Mouse (Mus musculus): Measurements from ENCODE around the gene Prps1l3. TPM values are rescaled to one million over a fixed set of nuclear protein-coding genes. Genes with fewer than 3 reads are reported as not detected.
"Not testable (repeated sequence)": the region's sequence is repeated elsewhere in the genome, so short reads cannot be mapped to it uniquely, and the experiment has no call there.

Prps1l3 gene
- 10 to 100 TPM; 25.1 to 31.9 TPM for total RNA-seq (2021)
- long read RNA-seq, experiment 1, transcript Prps1l3-201 (2 exons, 1,720 nt), result major isoform, 24 of 26 reads
- long read RNA-seq, experiment 1, partial matches to known transcripts, result 0 of 26 reads
- long read RNA-seq, experiment 1, other reads (novel, unspliced or antisense), result 2 of 26 reads
- long read RNA-seq, experiment 2, transcript Prps1l3-201 (2 exons, 1,720 nt), result major isoform, 26 of 31 reads
- long read RNA-seq, experiment 2, partial matches to known transcripts, result 0 of 31 reads
- long read RNA-seq, experiment 2, other reads (novel, unspliced or antisense), result 5 of 31 reads

DNA sequence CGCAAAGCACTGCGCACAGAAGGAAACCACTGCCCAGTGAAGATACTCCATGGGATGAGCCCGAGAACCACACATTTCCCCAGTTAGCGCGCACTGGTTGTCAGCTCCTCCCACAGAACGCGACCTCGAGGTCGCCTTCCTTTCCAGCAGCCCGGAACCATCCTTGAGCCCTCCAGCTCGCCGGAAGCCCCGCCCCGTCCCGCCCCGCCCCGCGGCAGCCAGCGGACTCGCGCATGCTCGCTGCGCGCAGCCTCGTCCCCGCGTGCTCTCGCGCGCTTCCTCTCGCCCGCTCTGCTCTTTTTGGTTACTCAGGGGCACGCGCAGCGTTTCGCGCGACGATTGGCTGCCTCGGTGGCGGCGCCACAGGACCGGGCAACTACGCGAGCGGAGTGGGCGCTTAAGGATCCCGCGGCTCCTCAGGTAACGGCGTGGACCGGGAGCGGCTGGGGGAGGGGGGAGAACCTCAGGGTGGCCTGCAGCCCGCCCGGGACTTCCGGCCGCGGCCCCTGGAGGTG, at the start of gene Prps1l3, which contains the start of gene Mipol1:
Prps1l3 (plus strand) TSS at position 221 of the 515 bp plus-strand sequence.
Mipol1 (plus strand) TSS at position 236 of the 515 bp plus-strand sequence.
- DNase-seq (ENCODE audit: low spot score in 2 of 2), result peak; percentile 72 to 86

DNA sequence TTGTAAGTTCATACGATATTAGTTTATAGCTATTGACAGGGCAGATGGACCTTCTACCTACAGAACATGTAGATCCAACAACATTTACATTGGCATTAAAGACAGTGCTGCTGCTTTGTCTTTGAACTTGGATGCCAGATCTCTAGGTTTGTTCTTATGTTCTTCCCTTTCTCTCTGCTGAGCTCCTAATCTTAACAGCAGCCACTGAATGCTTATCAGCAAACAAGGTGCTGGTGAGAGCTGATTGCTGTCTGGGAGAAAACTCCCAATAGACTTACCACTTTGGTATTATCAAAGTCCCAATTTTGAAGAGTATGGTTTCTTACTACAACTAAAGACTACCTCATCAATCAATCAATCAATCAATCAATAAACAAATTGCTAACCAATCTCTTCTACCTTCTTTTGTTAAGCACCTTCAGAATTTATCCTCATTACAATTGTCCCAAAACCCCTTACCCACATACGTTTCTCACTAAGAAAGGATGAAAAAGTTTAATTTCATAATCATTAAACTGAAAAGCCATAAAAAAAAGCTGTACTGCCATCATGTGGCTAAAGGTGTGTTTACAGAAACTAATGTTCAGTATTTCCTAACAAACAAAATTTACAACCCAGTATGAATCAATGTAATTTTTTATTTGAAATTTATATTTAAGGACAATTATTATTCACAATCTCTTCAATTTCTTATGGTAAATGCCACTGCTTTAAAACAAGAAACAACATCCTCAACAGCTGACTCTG, 45.6 kb upstream of the Prps1l3 start:
- DNase-seq (ENCODE audit: low spot score in 2 of 2), result no peak

DNA sequence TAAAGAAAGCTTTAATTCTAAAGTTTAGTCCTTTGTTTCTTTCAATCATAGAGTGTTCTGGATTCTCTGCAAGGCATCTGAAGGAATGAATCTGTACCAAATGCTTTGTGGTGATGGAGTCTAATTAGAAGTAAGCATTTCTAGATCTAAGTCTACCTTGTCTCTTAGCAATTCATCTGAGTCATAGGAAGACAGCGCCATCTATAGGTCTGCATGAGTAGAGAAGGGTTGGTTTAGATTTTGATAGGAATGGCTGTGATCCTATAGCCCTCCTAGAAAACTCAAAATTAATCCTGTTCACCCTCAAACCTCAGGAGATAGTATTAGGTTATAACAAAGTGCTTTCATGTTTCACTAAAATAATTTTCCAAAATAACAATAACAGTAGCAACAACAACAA, 44.7 kb upstream of the Prps1l3 start:
- DNase-seq (ENCODE audit: low spot score in 2 of 2), result no peak

DNA sequence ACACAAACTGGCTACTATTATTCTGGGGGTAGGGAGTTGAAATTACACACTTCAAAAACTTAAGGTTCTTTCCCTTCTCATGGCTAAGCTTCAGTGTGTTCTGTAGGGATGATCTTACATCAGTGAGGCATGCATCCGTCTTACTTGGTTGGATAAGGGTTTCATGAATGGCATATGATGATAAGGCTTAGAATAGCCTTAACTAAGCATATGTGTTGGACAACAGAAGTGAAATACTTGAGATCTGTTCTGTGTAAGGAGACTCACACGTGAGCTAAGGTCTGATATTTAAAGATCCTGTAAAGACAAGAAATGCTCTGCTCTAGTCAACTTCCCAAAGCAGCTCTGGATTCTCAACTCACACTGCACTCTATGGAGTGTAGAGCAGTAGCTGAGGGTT, 44.1 kb upstream of the Prps1l3 start:
- no peak for DNase-seq (ENCODE audit: low spot score in 2 of 2)

DNA sequence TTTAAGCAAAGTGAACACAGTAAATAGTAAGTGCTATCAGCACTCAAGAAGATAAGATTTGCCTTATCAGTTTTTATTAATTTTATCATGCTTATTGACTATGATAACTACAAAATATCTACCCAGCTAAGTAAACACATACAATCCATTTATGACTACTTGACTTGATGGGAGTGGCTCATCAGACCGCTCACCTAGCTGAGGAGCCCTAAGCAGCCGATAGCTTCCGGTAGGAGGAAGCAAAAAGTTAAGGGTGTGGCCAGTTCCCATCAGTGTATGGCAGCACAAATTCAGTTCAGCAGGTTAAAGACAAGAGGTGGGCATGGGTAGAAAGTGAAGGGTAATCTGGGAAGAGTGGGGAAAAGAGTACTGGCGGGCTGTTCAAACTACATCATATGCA, 43.2 kb upstream of the Prps1l3 start:
- no peak for DNase-seq (ENCODE audit: low spot score in 2 of 2)

DNA sequence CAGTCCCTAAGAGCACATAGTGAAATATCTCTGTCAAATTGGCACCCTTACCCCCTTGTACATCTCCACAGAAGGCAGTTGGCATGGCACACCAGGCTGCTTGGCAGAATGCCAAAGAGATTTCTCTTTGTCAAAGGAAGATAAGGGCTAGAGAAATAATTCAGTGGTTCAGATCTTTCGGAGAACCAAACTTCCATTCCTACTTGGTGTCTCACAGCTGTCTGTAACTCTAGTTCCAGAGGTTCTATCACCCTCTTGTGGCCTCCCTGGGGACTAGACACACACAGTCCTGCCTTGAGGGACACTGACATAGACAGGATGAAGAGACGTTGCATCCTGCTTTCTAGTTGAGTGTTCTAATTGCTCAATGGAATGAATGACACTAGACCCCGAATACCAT, 35.6 kb upstream of the Prps1l3 start:
- no peak for DNase-seq (ENCODE audit: low spot score in 2 of 2)

DNA sequence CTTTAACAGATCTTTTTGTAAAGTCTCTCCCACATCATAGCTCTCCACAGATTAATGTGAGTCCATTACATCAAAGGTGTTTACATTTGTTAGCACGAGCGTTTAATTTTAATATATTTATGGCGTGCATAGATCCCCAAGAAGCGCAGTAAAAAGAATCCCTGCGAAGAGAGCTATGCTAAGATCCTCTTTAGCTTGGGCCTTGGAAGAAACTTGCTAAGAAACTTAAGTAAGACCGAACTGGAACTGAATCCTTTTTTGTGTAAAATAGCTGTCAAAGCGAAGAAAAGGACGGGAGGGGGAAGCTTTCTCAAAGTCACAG, 34.0 kb upstream of the Prps1l3 start:
- DNase-seq (ENCODE audit: low spot score in 2 of 2), result no peak

DNA sequence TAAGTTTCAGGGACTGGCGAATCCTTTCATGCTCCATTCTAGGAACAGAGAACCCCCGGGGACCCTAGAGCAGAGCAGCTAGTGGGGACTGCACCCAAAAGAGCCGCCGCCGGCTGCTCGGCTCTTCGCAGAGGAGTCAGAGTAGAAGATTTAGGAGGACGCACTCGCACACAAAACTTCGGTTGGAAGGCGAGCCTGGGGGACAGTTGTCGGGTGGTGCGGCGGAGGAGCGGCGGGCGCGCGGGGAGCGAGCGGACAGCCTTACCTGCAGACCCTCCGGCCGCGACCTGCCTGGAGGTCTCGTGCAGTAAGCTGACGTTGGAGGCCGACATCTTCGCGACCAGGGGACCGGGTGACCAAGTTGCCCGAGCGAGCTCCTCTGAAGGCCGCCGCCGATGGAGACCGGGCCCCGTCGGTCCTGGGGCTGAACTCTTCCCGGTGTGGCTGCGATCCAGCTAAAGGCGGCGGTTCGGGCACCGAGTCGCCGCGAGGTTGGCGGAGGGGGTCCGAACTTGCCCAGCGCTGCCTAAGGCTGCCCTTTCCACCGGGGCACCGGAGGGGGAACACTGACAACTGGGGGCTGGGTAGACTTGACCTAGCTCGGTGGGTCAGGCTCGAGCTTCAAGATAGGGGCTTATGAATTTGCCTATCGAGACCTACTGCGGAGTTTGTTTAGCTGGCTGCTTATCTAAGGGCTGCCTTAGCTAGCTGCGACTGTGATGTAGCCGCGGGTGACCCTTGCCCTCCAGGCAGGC, 33.4 kb upstream of the Prps1l3 start:
- DNase-seq (ENCODE audit: low spot score in 2 of 2), result peak; percentile 24 to 32

DNA sequence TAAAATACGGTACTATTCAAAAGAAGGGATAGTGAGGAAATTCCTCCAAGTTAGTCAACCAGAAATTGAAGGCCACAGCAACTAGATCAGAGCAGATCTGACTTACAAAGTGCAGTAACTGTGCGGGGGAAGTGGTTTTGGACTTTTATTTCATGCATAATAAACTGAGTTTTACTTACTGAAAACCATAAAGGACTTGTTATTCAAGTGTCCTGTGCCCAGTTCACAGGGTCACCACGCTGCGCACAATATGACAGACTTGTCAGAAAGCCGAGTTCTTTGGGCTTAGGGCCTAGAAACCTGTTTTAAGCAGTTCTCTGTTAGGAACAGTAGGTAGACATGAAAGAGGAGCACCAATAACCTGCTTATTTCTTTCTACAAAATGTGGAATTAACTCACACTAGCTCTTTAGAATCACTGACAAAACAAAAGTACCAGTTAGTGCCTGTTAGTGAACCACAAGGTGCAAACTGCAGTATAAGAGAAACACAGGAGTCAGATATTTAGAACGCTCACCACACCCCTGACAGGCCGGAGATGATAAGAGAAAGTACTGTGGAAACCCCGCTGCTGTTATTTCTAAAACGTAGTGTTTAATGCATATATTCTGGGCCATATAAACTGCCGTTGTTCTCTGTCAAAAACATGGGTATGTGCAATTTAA, 32.7 kb upstream of the Prps1l3 start, which contains the start of gene Slc25a21:
Slc25a21 (minus strand) TSS at position 110 of the 664 bp plus-strand sequence.
- no peak for DNase-seq (ENCODE audit: low spot score in 2 of 2)

DNA sequence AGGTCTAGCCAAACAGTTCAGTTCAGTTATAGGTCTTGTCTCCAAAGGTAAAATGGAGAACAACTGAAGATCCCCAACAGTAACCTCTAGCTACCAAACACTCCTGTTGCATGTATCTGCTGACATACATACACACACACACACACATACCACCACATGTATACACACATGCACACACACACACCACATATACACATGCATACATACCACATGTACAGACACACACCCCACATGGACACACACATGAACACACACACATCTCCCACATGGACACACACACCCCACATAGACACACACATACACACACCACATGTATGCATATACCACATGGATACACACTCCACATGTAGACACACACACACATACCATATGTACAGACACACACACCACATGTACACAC, 31.9 kb upstream of the Prps1l3 start:
- no peak for DNase-seq (ENCODE audit: low spot score in 2 of 2)

DNA sequence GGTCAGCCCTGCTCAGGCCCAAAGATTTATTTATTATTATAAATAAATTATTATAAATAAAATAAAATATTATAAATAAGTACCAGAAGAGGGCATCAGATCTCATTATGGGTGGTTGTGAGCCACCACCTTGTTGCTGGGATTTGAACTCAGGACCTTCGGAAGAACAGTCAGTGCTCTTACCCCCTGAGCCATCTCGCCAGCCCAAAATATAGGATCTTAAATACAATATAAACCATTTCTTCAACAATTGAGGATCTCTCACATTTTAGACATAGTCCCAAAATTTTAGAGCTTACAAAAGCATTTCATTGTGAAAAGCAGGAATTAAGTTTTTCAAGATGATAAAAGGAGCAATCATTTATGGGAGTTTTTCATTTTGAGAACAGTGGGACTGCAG, 30.8 kb upstream of the Prps1l3 start:
- no peak for DNase-seq (ENCODE audit: low spot score in 2 of 2)

DNA sequence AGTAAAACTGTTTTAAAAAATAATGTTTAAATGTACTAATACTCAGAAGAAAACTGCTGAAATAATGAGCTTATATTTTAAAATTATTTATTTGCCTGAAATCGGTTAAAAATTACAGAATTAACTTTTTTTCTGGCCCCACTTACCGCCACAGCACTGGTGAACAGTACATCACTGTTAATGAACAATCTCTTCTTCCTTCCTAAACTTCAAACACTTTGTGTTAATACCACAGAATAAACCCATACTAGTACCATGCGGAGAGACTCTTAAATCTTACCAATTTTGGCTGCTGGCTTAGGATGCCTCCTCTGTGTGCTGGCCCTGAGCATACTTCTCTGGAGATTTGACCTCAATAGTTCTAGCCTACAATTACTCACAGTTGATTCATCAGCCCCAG, 28.3 kb upstream of the Prps1l3 start:
- no peak for DNase-seq (ENCODE audit: low spot score in 2 of 2)

DNA sequence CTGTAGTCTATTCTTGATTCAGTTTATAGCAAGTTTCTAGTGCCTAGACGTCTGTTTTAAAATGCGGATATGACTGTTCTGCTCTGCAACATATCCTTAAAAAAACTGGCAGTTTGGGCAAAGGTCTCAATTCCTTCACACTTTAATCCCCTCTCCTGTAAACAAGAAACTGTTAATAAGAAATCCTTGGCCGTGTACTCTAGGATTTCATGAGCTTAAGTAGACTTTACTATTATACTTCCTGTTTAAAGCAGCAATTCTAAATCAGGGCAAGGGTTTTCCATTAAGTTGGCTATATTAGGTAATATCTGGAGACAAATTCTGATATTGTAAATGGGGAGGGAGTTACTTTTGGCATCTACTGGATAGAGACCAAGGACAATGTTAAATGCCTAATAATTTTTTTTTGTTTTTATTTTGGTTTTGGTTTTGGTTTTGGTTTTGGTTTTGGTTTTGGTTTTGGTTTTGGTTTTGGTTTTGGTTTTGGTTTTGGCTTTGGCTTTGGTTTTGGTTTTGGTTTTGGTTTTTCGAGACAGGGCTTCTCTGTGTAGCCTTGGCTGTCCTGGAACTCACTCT, 25.8 kb upstream of the Prps1l3 start:
- DNase-seq (ENCODE audit: low spot score in 2 of 2), result no peak

DNA sequence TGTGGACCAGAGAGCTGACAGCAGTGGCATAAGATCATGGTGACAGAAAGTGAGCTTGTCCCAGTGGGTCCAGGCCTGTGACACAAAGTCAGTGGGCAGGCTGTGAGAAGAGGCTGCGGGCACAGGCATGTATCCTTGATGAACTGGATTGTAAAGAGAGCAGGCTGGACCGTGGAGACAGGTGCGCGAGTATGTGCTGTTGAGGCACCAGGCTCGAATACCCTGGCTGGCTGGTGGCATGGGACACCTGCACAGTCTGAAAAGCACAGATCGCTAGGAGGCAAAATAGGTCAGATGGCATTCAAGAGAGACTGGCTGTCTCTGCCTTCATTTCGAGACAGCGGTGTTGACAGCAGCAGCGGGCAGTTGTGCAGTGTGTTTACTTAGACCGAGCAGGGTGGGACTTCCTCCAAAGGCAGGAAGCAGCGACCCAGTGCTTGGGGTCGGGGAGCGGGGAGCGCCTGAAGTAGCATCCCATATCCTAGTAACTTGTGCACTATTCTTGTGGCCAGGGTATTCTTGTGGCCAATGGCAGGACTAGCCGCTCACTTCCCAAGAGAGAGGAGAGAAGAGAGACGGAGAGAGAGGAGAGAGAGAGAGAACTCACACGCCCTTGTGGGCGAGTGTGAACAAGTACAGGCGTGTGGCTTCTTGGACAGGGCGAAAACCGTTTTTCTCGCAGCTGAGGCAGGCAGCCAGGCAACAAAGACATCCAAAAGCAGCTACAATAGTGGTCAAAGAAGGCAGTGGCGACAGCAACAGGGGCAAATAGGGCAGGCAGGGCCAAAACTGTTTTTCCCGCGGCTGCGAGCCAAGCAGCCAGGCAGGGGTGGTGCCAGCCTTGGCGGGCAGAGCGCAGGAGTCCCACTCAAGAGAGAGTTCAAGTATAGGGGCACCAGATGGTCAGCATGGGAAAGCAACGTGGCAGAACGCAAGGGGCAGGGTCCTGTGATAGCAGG, 18.6 kb upstream of the Prps1l3 start:
- peak in 1 of 2 experiments; percentile 31 for DNase-seq (ENCODE audit: low spot score in 2 of 2)

DNA sequence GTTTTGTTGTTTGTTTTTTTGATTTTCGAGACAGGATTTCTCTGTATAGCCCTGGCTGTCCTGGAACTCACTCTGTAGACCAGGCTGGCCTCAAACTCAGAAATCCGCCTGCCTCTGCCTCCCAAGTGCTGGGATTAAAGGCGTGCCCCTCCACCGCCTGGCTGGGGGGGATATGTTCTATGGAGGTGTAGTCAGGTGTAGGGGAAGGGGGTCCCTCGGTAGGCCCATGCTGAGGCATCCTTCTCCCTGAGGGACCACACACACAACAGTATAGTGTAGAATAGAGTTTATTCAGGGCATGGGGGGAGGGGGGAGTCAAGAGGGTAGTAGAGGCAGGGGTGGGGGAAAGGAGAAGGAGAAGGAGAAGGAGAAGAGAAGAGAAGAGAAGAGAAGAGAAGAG, 17.7 kb upstream of the Prps1l3 start:
- DNase-seq (ENCODE audit: low spot score in 2 of 2), result not testable (repeated sequence)

DNA sequence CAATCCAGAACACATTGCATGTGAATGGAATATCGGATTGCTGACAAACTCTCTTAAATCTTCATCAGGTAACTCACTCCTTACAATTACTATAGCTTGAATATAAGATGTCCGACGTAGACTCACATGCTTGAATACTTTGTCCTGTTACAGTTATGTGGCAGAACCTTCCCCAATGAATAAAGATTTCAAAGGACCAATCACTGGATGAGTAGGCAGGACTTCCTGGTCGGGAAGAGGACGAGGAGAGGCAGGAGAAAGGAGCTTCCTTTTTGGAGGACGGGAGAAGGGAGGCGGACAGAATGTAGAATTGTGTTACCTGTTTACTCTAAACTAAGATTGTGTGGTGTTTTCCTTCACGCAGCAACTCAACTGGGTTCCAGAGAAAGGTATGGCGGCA, 3.8 kb upstream of the Prps1l3 start:
- no peak for DNase-seq (ENCODE audit: low spot score in 2 of 2)

DNA sequence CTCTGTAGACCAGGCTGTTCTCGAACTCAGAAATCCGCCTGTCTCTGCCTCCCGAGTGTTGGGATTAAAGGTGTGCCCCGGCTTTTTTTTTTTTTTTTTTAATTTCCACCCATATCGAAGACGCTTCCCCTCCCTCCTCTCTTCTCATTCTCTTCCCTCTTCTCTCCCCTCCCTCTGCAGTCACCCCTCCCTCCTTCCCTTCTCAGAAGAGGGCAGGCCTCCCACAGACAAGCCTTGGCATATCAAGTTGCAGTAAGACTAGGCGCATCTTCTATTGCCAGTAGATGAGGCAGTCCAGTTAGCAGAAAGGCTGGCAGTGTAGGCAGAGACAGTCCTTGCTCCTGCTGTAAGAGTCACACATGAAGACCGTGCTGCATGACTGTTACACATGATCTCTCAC, 2.4 kb upstream of the Prps1l3 start:
- DNase-seq (ENCODE audit: low spot score in 2 of 2), result no peak

DNA sequence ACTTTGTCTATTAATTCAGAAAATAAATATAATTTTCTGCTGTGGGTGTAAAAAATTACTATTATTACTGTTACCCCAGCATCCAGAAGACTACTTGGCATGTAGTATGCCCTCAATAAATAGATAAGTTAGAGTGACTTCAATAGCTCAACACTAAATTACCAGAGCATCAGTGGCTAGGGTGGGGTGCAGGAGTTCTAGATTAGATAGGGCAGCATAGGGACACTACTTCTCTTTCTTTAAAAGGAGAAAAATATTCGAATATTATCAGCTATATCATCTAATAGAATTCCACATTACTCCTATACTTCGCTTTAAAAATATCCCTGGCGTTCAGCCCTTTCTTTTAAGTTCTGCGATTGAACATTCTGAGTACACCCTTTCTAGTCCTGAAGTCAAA, 509 bp upstream of the Prps1l3 start:
- no peak for DNase-seq (ENCODE audit: low spot score in 2 of 2)

DNA sequence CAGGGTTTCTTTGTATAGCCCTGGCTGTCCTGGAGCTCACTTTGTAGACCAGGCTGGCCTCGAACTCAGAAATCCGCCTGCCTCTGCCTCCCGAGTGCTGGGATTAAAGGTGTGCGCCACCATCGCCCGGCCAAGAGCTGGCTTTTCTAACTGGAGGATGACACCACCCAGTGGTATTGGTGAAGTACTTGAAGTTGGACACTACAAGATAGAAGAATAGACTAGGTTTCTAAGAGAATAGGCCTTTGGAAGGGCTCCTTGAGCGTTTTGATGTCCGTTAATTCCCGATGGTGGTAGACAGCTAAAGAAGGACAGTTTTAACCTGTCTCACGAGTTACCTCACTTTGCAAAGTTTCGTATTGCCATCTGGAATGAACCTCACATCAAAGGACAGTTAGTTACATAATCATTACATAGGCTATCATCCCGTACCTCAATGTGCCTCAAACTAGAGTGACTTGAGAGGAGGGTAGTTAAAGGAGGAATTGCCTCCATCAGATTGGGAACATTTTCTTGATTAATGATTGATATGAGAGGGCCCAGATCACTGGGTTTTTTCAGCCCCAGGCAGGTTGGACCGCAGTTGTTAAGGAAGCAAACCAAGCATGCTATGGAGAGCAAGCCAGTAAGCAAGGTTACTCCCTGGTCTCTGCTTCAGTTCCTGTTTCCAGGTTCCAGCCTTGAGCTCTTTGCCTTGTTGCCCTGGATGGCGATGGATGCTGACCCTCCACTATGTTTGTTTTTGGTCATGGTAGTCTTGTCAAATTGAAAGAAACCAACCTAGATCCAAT, 1.1 kb downstream of the Prps1l3 start:
- DNase-seq (ENCODE audit: low spot score in 2 of 2), result no peak

All from gastrocnemius, postnatal 4 days (tissue).